Mouse (Mus musculus): ENCODE data around the gene Pars2. TPM values are rescaled to one million over a fixed set of nuclear protein-coding genes. Genes with fewer than 3 reads are reported as not detected.

The Pars2 gene
- polyA plus RNA-seq, 1 experiment from 2014 or later: 12.7 TPM

DNA sequence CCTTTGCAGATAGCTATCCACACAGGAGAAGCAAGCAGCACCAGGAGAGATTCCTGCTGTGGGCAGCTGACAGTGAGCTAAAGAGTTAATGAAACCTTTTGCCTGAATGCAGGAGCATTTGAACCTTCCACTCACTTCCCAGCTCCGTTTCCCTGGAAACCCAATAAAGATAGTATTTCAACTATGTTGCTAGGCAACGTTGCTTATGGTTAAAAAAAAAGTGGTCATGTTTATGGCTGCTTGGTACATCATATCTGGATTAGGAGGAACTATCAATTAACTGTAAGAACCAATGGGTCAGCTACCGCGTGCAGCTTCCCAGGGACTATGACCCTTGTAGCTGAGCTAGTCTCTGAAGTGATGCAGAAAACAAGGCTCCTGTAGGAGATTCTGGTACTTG lies 49.9 kb downstream of the Pars2 start:
- no peak for DNase-seq (ENCODE audit: low spot score)

- no peak for DNase-seq (ENCODE audit: low spot score)
Observed at GRCm38 (mm10) chr4:106703956-106704355, 53.1 kb downstream of the Pars2 start.

DNA sequence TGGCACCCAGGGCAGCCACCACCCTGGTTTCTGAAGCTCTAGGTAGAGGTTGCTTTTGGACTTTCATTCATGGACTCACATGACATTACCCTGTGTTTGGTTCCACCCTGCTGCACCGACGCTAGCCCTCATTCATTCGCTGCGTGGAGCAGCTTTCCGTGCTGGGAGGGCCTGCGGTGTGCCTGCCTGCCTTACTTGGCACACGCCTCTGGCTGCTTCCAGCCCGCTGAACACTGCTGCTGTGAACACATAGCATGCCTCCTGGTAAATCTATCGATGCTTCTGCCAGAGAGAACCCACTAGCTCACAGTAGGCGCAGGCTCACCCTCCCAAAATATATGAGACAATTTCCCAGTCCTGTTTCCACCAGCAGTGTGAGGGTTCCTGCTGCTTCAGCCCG lies 53.5 kb downstream of the Pars2 start:
- no peak for DNase-seq (ENCODE audit: low spot score)

Other genes with a start within 250 kb of the Pars2 start
- 0.68 and 1.1 TPM in 2 replicates for gene Pcsk9, start 186.7 kb upstream of the Pars2 start, polyA plus RNA-seq (2015; fragmentation: Nextera tagmentation; extraction: Ambion mirVana)
- 0.08 and 0.16 TPM in 2 replicates for gene Bsnd, start 158.8 kb upstream of the Pars2 start, polyA plus RNA-seq (2015; fragmentation: Nextera tagmentation; extraction: Ambion mirVana)
- 7.2 and 7.8 TPM in 2 replicates for gene Dhcr24, start 90.0 kb upstream of the Pars2 start, polyA plus RNA-seq (2015; fragmentation: Nextera tagmentation; extraction: Ambion mirVana)
- gene Lexm, start 33.8 kb upstream of the Pars2 start, polyA plus RNA-seq (2015; fragmentation: Nextera tagmentation; extraction: Ambion mirVana): 0.15 TPM in 1 of 2 replicates, not detected in the other
- 0.17 and 0.43 TPM in 2 replicates for gene Ttc22, start 28.6 kb upstream of the Pars2 start, polyA plus RNA-seq (2015; fragmentation: Nextera tagmentation; extraction: Ambion mirVana)
- gene Ttc4, start 27.9 kb downstream of the Pars2 start, polyA plus RNA-seq (2015; fragmentation: Nextera tagmentation; extraction: Ambion mirVana): 61.4 TPM in 2 replicates
- not detected in 2 replicates for gene Mroh7, start 79.9 kb downstream of the Pars2 start, polyA plus RNA-seq (2015; fragmentation: Nextera tagmentation; extraction: Ambion mirVana)
- 0.21 and 0.22 TPM in 2 replicates for gene Fam151a, start 82.8 kb downstream of the Pars2 start, polyA plus RNA-seq (2015; fragmentation: Nextera tagmentation; extraction: Ambion mirVana)
- 0.78 and 0.88 TPM in 2 replicates for gene Acot11, start 153.9 kb downstream of the Pars2 start, polyA plus RNA-seq (2015; fragmentation: Nextera tagmentation; extraction: Ambion mirVana)

Data from thymus, postnatal 0 days (tissue).